Mouse (Mus musculus): Measurements from ENCODE around the gene Rdh19.

GRCm38 (mm10) chr10:127901751-127902150, 52.0 kb downstream of the Rdh19 start:
- no peak for TF ChIP-seq CTCF (IDR thresholded peaks at IDR 0.05; ENCODE audit: insufficient read depth, low read depth, low read length)
- no peak for TF ChIP-seq POLR2A (IDR thresholded peaks at IDR 0.05; ENCODE audit: insufficient read depth, low read depth, low read length)

Data from olfactory bulb, adult 2 months (tissue).